Mouse (Mus musculus) urinary bladder, adult 18-20 months (tissue): ENCODE data around the gene Ankrd37.
A peak's percentile ranks its signal among the peaks of the same experiment; 100 is the strongest.

ENCODE experiments used
- DNase-seq, 2 experiments: peaks; one replicate each; pipeline ENCODE4 v3.0.0; 2022; ENCODE audit warnings: low spot score in 2 of 2, mixed read lengths in 2 of 2

The Ankrd37 gene

DNA sequence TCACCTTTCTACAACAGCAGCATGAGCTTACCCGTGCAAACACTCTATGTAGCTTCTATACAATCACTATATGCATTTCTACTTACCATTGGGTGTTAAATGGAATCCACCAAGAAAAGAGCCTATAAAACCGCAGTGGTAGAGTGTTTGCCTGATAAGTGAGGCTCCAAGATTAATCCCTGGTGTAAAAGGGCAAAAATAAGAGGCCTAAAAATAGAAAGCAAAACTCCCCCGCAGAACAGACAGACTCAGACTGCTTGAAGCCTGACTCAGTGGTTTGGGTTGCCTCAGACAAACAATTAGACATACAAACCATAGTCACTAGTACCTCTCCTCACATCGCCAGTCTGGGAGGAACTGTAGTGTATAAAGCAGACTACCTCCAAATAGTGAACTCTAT, at the start of gene Ankrd37:
Ankrd37 (minus strand) TSS at position 112 of the 400 bp plus-strand sequence.
- DNase-seq = no peak

DNA sequence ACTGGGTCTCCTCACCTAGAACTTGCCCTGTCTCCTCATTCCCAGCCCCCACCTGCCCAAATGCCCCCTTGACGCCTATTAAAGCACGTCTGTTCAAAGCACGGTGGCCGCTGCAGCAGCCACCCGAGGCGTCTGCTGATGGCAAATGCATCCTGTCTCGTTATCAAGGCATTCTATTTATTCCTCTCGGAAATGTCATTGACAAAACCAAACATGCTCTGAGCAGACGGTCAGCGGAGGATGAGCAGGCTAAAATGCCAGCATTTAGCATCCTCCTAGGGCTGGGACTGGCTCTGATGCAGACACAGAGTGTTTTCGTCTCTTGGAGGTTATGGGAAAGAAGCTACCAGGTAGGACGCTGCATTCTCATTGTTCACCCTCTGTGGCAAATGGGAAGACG, 34.8 kb upstream of the Ankrd37 start:
- DNase-seq = no peak

DNA sequence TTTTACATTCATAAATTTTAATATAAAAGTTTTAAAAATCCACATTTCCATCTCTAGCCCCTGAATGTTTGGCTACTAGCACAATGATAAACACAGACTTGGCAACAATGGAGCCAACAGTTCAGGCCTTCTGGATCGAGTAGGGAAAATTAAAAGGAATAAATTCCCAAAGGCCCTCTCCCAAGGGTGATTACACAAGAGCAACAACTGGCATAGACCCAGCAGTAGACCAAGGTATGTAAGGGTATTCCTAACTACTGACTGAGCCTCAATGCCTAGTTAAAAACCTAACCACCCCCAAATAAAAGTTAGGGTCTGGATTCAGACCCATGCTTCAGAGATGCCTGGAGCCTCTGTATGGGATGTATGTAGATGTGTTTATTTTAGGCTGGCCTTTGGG, 34.2 kb upstream of the Ankrd37 start:
- DNase-seq = no peak

DNA sequence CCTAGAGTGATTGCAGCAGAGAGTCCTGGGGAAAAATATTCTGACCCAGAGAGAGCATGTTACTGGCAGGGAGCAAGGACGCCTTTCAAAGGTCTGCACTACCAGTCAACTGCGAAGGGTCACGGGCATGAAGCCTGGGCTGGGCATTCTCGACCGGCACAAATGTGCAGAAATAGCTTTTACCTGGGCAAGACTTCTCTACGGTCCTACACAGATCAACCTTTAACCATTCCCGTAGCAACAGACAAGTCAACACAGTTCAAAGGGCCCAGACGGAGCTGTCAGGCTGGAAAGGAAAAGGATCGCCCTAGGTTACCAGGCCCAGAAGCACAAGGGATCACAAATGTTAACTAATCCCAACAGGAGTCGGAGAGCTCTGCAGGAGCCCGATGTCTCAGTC, 30.7 kb upstream of the Ankrd37 start:
- no peak for DNase-seq

DNA sequence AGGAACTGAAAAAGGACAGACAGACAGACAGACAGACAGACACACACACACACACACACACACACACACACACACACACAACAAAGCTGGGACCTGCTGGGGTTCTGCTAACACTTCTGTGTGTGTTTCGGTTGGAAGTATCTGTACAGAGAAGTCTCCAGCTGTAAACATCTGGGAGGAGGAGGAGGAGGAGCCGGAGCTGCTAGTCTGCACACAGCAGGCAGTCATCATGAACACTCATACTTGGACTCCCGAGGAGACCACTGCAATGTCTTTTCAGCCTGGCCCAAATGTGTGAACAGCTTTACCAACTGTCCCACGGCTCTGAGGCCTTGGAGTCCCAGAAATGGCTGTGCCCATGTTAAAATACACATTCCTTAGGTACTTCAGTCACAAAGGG, 18.9 kb upstream of the Ankrd37 start:
- DNase-seq = no peak

DNA sequence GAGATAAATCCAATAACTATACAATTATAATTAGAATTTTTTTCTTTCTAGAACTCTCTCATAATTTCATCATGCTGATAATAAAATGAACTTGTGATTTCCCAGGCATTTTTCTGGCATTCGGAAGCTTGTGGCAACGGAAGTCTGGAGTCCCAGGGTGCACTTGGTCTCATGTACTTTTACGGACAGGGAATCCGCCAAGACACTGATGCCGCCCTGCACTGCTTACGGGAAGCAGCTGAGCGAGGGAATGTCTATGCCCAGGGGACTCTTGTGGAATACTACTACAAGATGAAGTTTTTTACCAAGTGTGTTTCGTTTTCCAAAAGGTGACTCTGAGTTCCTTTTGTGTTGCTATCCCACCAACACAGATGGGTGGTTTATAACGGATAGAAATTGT, 17.3 kb upstream of the Ankrd37 start:
- DNase-seq = no peak

DNA sequence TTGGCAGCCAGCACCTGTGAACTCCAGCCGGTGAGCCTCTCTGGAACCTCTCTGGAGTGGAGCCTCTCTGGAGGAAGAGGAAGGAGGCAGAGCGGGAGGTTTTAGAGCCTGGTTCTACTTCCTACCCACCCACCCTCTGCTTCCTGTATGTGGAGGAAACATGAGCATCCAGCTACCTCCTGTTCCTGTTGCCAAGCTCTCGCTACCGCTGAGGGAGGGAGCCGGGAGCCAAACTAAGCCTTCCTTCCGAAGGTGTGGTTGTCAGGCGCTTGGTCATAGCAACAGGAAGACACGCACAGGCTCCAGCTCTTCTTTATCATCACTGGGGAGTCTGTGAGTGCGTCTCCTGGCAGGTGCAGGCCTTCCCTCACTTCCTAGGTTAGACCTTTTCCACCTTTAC, 16.7 kb upstream of the Ankrd37 start:
- no peak for DNase-seq

DNA sequence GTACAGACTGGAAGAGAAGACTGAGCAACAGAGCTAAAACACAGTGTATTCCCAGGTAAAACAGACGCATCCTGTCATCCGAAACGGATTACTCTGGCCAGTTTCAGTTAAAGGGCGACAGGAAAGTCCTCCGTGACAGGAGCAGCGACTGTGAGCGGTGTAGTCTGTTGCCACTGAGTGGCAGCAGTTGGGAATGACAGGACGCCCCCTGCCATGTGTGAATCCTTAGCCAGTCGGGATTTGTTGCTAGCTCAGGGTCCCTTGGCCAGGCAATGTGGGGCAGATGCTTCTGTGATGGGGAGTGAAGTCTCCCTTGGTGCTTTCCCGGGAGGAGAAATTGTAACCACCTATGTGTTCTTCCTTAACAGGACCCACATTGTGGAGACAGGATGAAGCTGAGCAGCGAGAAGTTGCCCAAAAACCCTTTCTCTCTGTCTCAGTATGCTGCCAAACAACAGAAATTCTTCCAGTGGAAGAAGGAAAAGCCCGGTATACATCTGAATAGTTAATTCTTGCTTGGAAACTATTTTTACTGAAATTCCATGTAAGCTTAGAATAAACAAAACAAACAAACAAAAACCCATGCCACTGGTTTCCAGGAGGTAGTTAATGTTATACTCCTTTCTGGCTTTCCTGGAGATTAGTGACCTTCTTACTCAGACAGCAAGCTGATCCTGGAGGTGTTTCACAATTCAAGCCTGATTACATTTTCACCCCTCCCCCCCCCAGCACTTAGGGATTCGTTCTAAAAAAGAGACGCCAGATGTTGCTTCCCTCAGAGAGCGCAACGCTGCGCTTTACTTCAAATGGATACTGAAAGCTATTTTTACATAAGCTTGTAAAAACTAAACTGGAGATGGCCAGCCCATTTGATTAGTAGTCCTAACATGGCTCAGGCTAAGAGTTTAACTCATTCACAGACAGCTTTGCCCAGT, 5.5 kb upstream of the Ankrd37 start:
- DNase-seq = no peak

DNA sequence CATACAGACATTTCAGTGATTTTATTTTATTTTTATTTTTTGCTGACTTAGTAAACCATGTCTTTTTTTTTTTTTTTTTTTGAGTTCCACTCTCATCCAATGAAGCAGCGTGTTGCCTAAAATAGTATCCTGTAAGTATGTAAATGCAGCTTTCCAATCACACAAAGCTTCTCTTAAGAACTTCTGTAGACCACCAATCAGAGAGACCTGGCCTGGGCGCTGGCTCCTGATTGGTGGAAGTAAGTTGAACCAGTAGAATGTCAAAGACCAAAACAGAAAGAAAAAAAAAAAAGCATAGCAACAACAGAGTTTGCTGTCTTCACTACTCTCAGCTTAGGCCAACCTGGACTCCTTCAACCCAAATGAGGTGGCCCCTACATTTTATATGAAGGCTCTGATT, 4.8 kb upstream of the Ankrd37 start:
- DNase-seq = no peak

DNA sequence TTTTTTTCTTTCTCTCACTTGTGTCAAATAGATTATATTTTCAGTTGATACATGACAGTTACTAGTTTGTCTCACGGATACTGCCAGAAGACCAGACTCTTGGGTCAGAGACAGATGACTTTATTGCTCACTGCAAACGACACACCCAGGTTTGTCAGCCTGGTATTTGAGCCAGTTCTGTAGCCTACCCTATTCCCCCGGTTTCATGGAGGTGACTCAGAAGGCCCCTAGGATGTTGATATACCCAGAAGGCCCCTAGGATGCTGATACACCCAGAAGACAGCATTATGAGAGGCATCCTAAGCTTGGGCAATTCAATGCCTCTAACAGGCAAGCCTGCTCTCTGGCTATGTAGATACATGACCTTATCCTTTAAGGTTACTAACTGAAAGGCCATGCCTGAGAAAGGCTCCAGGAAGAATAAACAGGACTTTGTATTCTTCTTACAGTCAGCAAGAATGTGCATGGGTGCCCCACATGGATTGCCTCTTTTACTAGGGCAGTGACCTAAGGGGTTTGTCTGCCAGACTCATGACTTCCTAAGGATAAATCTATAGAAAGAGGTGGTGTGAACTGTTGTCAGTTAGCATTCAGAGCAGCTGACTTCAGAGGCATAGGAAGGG, 1.7 kb upstream of the Ankrd37 start:
- no peak for DNase-seq

DNA sequence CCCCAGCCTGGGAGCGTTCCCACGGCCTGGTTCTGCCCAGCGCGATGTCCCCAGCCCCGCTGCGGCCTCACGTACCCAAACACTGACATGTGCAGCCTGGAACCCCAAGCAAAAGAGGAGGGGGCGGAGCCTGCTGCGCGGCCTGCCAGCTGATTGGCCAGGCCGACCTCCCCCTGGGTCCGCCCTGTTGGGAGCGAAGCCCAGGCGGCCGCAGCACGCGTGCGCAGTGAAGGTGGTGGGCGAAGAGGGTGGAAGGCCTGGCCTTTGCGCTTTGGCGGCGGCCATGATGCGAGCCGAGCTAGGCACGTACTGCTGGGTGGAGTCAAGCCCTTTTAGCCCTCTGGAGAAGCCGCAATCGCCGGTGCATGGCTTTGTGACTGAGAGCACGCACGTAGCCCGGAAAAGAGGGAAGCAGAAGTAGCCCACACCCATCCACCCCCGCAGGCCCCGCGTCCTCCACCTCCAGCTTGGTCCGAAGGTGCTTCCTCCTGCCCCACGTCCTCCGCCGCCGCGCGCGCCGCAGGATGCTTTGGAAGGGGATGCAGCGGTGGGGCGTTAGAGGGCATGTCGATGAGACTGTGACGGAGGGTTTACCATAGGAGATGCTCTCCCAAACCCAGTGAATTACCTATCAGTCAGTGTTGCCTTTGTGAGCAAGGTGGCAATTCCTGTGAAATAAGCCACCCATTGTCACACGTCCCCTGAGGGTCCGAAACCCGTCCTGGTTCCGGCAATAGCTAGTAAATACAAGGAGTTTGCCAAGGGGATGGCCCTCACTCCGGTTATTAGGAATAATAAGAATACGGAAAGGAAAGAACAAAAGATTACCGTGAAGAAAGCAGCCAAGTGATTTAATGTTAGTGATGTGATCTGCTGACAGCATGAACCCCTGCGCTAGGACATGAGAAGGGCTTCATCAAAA, 5.5 kb downstream of the Ankrd37 start:
- peak; percentile 97 to 99 for DNase-seq

DNA sequence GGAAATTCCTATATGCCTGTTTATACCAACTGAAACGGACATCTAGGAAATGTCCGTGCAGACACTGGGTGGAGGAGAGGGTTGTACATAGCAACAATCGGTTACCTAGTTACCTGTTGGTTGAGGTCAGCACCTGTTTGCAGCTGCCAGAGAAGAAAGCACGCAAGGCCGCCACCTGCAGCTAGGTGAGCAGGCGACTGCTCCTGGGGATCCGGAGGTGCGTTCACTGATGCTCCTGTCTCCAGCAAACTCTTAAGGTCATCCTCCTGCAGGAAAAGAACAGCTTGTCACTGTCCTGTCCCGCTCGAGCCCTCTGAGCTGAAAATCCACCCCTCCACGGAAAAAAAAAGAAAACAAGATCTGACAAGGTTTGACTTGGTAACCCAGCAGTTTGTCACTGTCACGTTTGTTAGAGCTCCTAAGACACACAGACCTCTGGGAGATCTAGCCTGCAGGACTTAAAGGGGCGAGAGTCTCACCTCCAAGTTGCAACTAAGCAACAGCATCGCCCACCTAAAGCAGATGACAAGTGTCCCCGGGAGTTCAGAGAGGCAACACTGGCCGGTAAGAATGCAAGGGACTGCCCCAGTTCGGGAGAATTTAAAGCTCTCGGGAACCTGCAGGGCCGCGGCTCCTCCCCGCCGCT, 6.2 kb downstream of the Ankrd37 start, which contains the start of gene Lrp2bp:
Lrp2bp (plus strand) TSS at position 166 of the 646 bp plus-strand sequence.
- peak in 1 of 2 experiments; percentile 42 for DNase-seq

DNA sequence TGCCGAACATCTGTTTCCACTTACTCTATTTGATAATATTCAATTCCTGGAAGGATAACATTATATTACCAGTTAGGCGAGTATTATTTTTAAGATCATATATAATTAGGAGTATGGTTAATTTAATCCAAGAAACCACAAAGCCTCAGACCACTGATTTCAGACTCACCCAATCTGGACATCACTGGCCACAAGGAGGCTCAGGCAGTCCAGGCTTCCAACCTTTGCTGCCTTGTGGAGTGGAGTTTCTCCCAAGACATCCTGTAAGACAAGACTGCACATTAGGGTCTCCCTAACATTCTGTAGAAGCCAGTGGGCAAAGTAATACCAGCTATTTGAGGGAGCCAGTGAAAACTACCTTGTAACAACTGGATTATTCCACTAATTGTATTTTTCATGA, 7.3 kb downstream of the Ankrd37 start:
- no peak for DNase-seq

DNA sequence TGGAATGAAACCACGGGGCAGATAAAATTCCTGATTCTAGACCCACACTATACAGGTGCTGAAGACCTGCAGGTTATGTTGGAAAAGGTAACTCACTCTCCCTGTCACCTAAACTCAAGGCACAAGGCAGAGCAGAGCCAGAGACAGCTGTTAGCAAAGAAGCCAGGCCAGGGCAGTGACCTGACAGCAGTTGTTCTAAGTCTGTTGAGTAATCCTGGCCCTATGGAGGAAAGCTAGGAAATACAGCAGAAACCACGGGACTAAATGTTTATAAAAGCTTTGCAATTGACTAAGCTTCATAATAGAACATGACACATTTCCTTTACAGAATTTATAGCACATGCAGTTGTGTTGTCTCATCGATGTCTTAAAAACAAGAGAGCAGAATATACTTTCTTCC, 9.9 kb downstream of the Ankrd37 start:
- no peak for DNase-seq

DNA sequence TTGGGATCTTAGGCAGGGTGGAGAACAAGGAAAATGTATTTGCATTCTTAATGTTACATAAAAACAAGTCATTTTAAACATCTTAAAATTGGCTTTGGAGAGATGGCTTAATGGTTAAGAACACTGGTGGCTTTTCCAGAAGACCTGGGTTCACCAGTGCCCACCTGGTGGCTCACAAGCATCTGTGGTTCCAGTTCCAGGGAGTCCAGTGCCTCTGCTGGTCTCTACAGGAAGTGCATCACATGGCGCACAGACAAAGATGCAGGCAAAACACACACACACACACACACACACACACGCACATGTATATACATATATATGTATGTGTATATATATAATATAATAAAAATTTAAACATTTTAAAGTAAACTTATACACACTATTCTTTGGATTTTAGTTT, 11.4 kb downstream of the Ankrd37 start:
- DNase-seq = no peak

DNA sequence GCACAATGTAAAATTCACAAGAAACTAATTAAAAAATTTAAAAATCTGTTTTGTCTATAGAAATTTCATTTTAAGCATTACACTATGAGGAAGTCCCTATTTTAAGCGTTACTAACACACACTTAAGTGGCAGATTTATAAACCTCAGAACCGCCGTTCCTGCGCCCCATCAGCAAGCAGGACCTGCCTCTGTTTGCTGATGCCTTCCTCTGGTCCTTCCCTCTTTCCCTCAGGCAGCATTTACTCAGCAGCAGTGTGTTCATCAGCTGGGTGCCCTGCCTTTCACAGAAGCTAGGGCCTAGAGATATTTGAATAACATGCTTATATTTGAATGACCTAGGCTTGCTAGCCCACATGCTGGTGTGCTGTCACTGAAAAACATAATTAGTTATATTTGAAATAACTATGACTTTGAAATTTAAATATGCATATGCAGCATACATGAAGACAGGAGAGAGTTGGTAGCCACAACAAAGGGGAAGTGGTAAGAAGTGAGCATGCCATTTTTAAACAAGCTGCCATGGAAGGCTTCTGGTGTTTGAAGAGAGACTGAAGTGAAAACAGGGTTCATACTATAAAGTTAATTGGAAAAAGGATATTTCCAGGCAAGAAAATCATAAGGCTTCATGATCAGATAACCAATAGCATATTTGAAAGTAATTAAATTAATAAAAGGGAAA, 14.7 kb downstream of the Ankrd37 start:
- DNase-seq = no peak

DNA sequence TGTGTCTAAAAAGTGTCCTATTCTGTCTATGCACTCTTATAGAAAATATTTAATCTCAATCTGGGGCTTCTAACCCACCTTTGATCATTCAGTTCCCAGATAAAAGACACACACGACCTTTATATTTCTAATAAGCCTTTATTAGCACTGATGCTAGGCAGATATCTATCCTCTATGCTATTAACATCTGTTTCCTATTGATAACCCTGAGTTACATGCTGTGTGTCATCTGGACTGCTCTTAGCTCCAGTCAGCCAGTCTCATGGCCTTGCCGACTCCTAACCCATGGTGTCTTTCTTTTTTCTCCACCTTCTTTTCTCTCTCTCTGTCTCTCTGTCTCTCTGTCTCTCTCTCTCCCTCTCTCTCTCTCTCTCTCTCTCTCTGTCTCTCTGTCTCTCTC, 17.3 kb downstream of the Ankrd37 start:
- DNase-seq = no peak

DNA sequence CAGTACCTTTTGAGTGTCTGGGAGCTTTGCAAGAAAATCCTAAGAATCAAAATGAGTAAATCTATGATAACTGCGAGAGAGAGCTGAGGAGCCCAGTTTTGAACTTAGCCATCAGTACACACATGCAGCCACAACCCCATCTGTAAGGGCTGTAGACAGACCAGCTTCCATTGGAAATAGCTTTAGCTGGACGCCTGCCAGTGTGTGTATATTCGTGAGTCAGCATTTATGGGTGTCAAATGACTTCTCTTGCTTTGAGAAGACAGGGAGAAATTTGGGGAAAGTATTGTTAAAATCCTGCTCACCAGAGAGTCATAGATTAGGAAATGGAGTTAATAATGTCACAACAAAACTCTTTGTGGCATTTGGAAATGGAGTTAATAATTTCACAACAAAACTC, 18.8 kb downstream of the Ankrd37 start:
- no peak for DNase-seq

DNA sequence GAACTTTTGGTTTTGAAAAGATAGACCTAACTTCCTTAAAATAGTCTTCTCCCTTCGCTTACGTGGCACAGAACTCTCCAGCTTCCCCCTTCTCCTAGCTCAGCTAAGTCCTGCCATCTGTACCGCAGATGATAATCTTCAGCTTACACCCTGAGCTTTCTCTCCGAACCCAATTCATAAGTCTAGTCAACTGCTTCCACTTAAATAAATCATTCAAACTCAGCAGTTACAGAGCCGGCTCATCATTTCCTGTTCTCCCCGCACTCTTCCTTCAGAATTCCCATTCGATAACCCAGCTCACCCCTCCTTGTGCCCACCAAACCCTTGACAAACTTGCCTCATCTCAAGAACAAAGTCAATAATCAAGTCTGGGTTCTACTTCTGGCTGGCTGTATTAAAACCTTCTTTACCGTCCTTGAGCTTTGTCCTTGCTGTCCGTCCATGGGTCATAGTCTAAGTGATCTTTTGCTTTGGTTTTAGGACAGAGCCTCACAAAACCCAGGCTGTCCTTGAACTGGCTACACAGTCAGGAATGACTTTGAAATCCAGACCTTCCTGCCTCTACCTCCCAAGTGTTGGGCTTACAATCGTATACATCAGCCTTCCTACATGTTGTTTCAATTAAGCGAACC, 29.6 kb downstream of the Ankrd37 start:
- no peak for DNase-seq

DNA sequence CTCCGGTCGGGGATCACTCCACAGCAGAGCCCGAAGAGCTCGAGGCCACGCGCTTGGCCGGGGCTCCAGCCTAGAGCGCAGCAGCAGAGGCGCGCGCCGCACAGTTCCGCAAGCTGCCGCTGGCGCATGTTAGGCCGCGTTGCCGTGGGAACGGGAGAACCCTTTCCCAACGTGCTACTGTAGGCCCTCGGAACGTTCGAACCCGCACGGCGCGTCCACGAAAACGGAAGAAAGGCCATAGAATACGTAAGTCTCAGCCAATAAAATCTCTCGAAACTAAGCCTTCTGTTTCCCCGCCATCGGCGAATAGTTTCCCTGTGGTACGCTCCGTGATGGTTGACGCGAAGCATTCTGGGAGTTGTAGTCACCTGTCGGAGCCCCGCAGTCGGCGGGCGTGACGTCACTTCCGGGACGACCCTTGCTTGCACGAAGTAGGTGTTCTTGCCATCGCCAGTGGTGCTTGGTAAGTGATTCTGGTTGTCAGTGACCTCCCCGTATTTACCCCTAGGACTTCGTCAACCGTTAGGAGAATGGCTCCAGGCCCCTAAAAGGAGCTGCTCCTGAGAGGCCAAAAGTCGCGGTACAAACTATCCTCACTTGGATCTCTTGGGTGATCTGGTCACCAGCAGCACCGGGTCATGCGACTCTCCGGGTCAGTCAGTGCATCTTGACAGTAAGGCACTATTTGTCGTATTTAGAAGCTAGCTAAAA, 30.2 kb downstream of the Ankrd37 start, which contains the start of the genes 1700029J07Rik and Ufsp2:
1700029J07Rik (minus strand) TSS at position 127 of the 711 bp plus-strand sequence.
Ufsp2 (plus strand) TSS at position 403 of the 711 bp plus-strand sequence.
- peak; percentile 91 to 94 for DNase-seq
